Mouse (Mus musculus) ovary, adult 2 months (tissue): ENCODE measurements around the gene Stim1. TPM values are rescaled to one million over a fixed set of nuclear protein-coding genes. Genes with fewer than 3 reads are reported as not detected.

Source experiments
- polyA plus RNA-seq: library from polyadenylated mRNA; depleted of rRNA; stranded (reverse); fragments of >200 nt; gene quantifications from 2 replicates; pipeline ENCODE4 v1.2.3, GENCODE M21; 2012; rRNA removed

Gene Stim1
- 76.9 and 80.7 TPM in 2 replicates for polyA plus RNA-seq

GRCm38 (mm10) chr7:102267601-102268394 is at the start of gene Stim1:
TSS of gene Stim1 (plus strand) at chr7:102267806.

GRCm38 (mm10) chr7:102255954-102256353 is 11.7 kb upstream of the Stim1 start, which contains the start of gene Rhog:
TSS of gene Rhog (minus strand) at chr7:102256054.

GRCm38 (mm10) chr7:102441657-102442391 is 174.2 kb downstream of the Stim1 start, which contains the start of gene Rrm1:
TSS of gene Rrm1 (plus strand) at chr7:102441695.

GRCm38 (mm10) chr7:102481579-102481978 is 214.0 kb downstream of the Stim1 start, which contains the start of gene Olfr543:
TSS of gene Olfr543 (minus strand) at chr7:102481679.

Other genes with a start within 250 kb of the Stim1 start
- 9.9 and 14.9 TPM in 2 replicates for gene Il18bp, start 249.1 kb upstream of the Stim1 start, polyA plus RNA-seq
- 21.4 and 22.0 TPM in 2 replicates for gene Rnf121, start 202.3 kb upstream of the Stim1 start, polyA plus RNA-seq
- gene Xndc1, start 202.3 kb upstream of the Stim1 start, polyA plus RNA-seq: 23.2 and 28.9 TPM in 2 replicates
- gene Xntrpc, start 202.1 kb upstream of the Stim1 start, polyA plus RNA-seq: 5.9 and 6.7 TPM in 2 replicates
- not detected in 2 replicates for gene Trpc2, start 184.7 kb upstream of the Stim1 start, polyA plus RNA-seq
- 0.17 and 0.18 TPM in 2 replicates for gene Art1, start 166.1 kb upstream of the Stim1 start, polyA plus RNA-seq
- 0.40 and 0.51 TPM in 2 replicates for gene Art5, start 158.3 kb upstream of the Stim1 start, polyA plus RNA-seq
- 0.11 and 0.22 TPM in 2 replicates for gene Chrna10, start 151.0 kb upstream of the Stim1 start, polyA plus RNA-seq
- gene Nup98, start 57.6 kb upstream of the Stim1 start, polyA plus RNA-seq: 13.0 and 18.4 TPM in 2 replicates
- 217 and 255 TPM in 2 replicates for gene Pgap2, start 57.6 kb upstream of the Stim1 start, polyA plus RNA-seq
- 73.3 and 99.2 TPM in 2 replicates for gene Rhog, start 11.8 kb upstream of the Stim1 start, polyA plus RNA-seq
- gene Rrm1, start 173.9 kb downstream of the Stim1 start, polyA plus RNA-seq: 9.4 and 13.6 TPM in 2 replicates
- not detected in 2 replicates for gene Olfr543, start 213.9 kb downstream of the Stim1 start, polyA plus RNA-seq
- gene Olfr544, start 220.5 kb downstream of the Stim1 start, polyA plus RNA-seq: not detected in 2 replicates
- gene Olfr545, start 231.8 kb downstream of the Stim1 start, polyA plus RNA-seq: not detected in 2 replicates